Mouse (Mus musculus): Measurements from ENCODE around the gene Foxn2. TPM values are rescaled to one million over a fixed set of nuclear protein-coding genes. Genes with fewer than 3 reads are reported as not detected.
A peak's percentile ranks its signal among the peaks of the same experiment; 100 is the strongest.

Foxn2 gene
- polyA plus RNA-seq, 1 experiment: 0.50 TPM

GRCm38 (mm10) chr17:88511095-88511551 lies 70.6 kb downstream of the Foxn2 start:
- Histone ChIP-seq H3K4me1 (ENCODE audit: control insufficient read depth) (peaks cover 4% of the 10 kb centered on the region), H3K4me3 (replicated peaks) (no peak overlapping the region), H3K9me3 (ENCODE audit: control insufficient read depth, low read length) (no peaks in the 10 kb centered on the region), H3K36me3 (ENCODE audit: control insufficient read depth) (no peaks in the 10 kb centered on the region), H3K27me3 (ENCODE audit: control insufficient read depth) (no peaks in the 10 kb centered on the region)
- TF ChIP-seq TAL1 (IDR thresholded peaks at IDR 0.05; ENCODE audit: low read length) (no peak), GATA1 (IDR thresholded peaks at IDR 0.05; ENCODE audit: low read length) (no peak)

GRCm38 (mm10) chr17:88516477-88516876 lies 76.0 kb downstream of the Foxn2 start:
- Histone ChIP-seq H3K36me3 (ENCODE audit: control insufficient read depth) (no peaks in the 10 kb centered on the region), H3K9me3 (ENCODE audit: control insufficient read depth, low read length) (no peaks in the 10 kb centered on the region), H3K27me3 (ENCODE audit: control insufficient read depth) (no peaks in the 10 kb centered on the region), H3K4me1 (ENCODE audit: control insufficient read depth) (no peaks in the 10 kb centered on the region), H3K4me3 (replicated peaks) (no peak overlapping the region)
- TF ChIP-seq TAL1 (IDR thresholded peaks at IDR 0.05; ENCODE audit: low read length) (no peak), GATA1 (IDR thresholded peaks at IDR 0.05; ENCODE audit: low read length) (no peak)

GRCm38 (mm10) chr17:88527781-88528180 lies 87.3 kb downstream of the Foxn2 start:
- no peaks in the 10 kb centered on the region for H3K36me3 ChIP-seq (ENCODE audit: control insufficient read depth)
- no peaks in the 10 kb centered on the region for H3K9me3 ChIP-seq (ENCODE audit: control insufficient read depth, low read length)
- no peak for TF ChIP-seq TAL1 (IDR thresholded peaks at IDR 0.05; ENCODE audit: low read length)
- TF ChIP-seq GATA1 (IDR thresholded peaks at IDR 0.05; ENCODE audit: low read length): no peak
- no peak overlapping the region for H3K4me3 ChIP-seq (replicated peaks)
- H3K27me3 ChIP-seq (ENCODE audit: control insufficient read depth): peaks cover 8% of the 10 kb centered on the region
- H3K4me1 ChIP-seq (ENCODE audit: control insufficient read depth): peaks cover 24% of the 10 kb centered on the region

- peaks cover 24% of the 10 kb centered on the region for H3K4me1 ChIP-seq (ENCODE audit: control insufficient read depth)
- TF ChIP-seq TAL1 (IDR thresholded peaks at IDR 0.05; ENCODE audit: low read length) (no peak), GATA1 (IDR thresholded peaks at IDR 0.05; ENCODE audit: low read length) (no peak)
- peaks cover 8% of the 10 kb centered on the region for H3K27me3 ChIP-seq (ENCODE audit: control insufficient read depth)
- peak within 1 kb of the TSS; percentile 81 for H3K4me3 ChIP-seq (replicated peaks)
- H3K36me3 ChIP-seq (ENCODE audit: control insufficient read depth): no peaks in the 10 kb centered on the region
- no peaks in the 10 kb centered on the region for H3K9me3 ChIP-seq (ENCODE audit: control insufficient read depth, low read length)
Observed at GRCm38 (mm10) chr17:88529519-88530235, 89.2 kb downstream of the Foxn2 start, which contains the start of gene Ppp1r21. Gene Ppp1r21, plus strand, starts transcription at chr17:88530118.

GRCm38 (mm10) chr17:88530236-88530619 lies 89.7 kb downstream of the Foxn2 start:
- Histone ChIP-seq H3K4me3 (replicated peaks) (peak overlapping the region; percentile 81), H3K4me1 (ENCODE audit: control insufficient read depth) (peaks cover 24% of the 10 kb centered on the region), H3K9me3 (ENCODE audit: control insufficient read depth, low read length) (no peaks in the 10 kb centered on the region), H3K27me3 (ENCODE audit: control insufficient read depth) (peaks cover 8% of the 10 kb centered on the region), H3K36me3 (ENCODE audit: control insufficient read depth) (no peaks in the 10 kb centered on the region)
- TF ChIP-seq GATA1 (IDR thresholded peaks at IDR 0.05; ENCODE audit: low read length): no peak
- no peak for TF ChIP-seq TAL1 (IDR thresholded peaks at IDR 0.05; ENCODE audit: low read length)

GRCm38 (mm10) chr17:88530667-88531066 lies 90.2 kb downstream of the Foxn2 start:
- TF ChIP-seq TAL1 (IDR thresholded peaks at IDR 0.05; ENCODE audit: low read length): no peak
- TF ChIP-seq GATA1 (IDR thresholded peaks at IDR 0.05; ENCODE audit: low read length): no peak
- peaks cover 24% of the 10 kb centered on the region for H3K4me1 ChIP-seq (ENCODE audit: control insufficient read depth)

GRCm38 (mm10) chr17:88531176-88531575 lies 90.7 kb downstream of the Foxn2 start:
- Histone ChIP-seq H3K27me3 (ENCODE audit: control insufficient read depth) (peaks cover 8% of the 10 kb centered on the region), H3K36me3 (ENCODE audit: control insufficient read depth) (no peaks in the 10 kb centered on the region), H3K4me1 (ENCODE audit: control insufficient read depth) (peaks cover 24% of the 10 kb centered on the region), H3K4me3 (replicated peaks) (no peak overlapping the region), H3K9me3 (ENCODE audit: control insufficient read depth, low read length) (no peaks in the 10 kb centered on the region)
- no peak for TF ChIP-seq GATA1 (IDR thresholded peaks at IDR 0.05; ENCODE audit: low read length)
- no peak for TF ChIP-seq TAL1 (IDR thresholded peaks at IDR 0.05; ENCODE audit: low read length)

More at GRCm38 (mm10) chr17:88530667-88531066, 90.2 kb downstream of the Foxn2 start:
- Histone ChIP-seq H3K9me3 (ENCODE audit: control insufficient read depth, low read length) (no peaks in the 10 kb centered on the region), H3K4me3 (replicated peaks) (peak overlapping the region; percentile 81), H3K27me3 (ENCODE audit: control insufficient read depth) (peaks cover 8% of the 10 kb centered on the region), H3K36me3 (ENCODE audit: control insufficient read depth) (no peaks in the 10 kb centered on the region)

- Histone ChIP-seq H3K9me3 (ENCODE audit: control insufficient read depth, low read length) (no peaks in the 10 kb centered on the region), H3K36me3 (ENCODE audit: control insufficient read depth) (no peaks in the 10 kb centered on the region), H3K27me3 (ENCODE audit: control insufficient read depth) (no peaks in the 10 kb centered on the region), H3K4me3 (replicated peaks) (no peak overlapping the region), H3K4me1 (ENCODE audit: control insufficient read depth) (peaks cover 19% of the 10 kb centered on the region)
- TF ChIP-seq GATA1 (IDR thresholded peaks at IDR 0.05; ENCODE audit: low read length): no peak
- TF ChIP-seq TAL1 (IDR thresholded peaks at IDR 0.05; ENCODE audit: low read length): no peak
Observed at GRCm38 (mm10) chr17:88537842-88538430, 97.4 kb downstream of the Foxn2 start.

Other genes with a start within 250 kb of the Foxn2 start
- gene Ppp1r21, start 89.4 kb downstream of the Foxn2 start, polyA plus RNA-seq (2012): 0.12 and 0.13 TPM in 2 replicates
- gene Ston1, start 157.0 kb downstream of the Foxn2 start, polyA plus RNA-seq (2012): not detected in 2 replicates
- not detected in 2 replicates for gene Gtf2a1l, start 227.9 kb downstream of the Foxn2 start, polyA plus RNA-seq (2012)